Mouse (Mus musculus): ENCODE data around the gene Gtf3c2. TPM values are rescaled to one million over a fixed set of nuclear protein-coding genes. Genes with fewer than 3 reads are reported as not detected.

Gtf3c2 gene
- total RNA-seq, 2 experiments from 2014 or later: 57.4 to 66.3 TPM

DNA sequence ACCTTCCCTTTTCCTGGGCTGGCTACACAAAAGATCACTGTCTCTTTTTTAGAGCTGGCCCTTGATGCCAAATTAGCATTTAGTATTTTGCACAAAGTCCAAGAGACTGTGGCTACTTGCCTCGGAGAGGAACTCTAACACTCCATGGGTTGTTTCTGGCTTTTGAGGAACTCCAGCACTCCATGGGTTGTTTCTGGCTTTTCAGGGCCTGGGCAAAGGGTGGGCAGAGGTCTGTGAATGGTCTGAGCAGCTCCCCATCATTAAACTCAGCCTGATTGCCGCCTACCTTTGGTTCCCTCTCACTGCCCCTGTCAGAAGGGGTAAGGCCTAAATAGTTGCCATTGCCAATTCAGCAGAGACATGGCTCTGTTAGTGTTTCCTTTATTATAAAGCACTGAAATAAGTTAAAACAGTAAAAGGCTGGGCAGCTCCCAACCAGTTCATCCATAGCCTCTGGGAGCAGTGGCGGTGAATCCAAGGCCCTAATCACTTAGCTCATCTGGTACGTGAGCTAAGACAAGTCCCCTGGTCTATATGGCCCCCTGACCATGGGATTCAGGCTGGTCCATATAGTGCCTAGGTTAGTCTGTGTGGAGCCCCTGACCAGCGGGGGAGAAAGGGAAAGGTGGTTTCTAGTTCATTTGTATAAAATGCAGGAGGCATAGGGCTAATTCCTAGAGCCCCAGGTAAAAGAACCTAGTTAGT, 18.8 kb upstream of the Gtf3c2 start:
- no peak for DNase-seq (ENCODE audit: low spot score in 2 of 2)

DNA sequence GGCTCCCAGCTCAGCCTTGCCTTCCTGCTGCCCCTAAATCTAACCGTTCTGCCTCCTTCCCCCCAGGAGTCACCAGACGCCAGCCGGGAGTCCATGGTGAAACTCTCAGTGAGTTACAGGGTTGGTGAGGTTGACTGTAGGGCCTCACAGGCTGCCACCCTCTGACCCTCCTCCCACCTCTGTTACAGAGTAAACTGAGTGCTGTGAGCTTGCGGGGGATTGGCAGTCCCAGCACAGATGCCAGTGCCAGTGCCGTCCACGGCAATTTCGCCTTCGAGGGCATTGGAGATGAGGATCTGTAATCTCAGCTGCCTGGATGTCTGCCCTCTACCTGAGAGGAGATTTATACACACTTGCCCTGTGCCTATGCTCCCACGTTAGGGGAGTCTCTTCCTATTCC, 18.2 kb upstream of the Gtf3c2 start:
- DNase-seq (ENCODE audit: low spot score in 2 of 2): no peak

- DNase-seq (ENCODE audit: low spot score in 2 of 2): no peak
Observed at GRCm38 (mm10) chr5:31197072-31197471, 17.1 kb upstream of the Gtf3c2 start.

DNA sequence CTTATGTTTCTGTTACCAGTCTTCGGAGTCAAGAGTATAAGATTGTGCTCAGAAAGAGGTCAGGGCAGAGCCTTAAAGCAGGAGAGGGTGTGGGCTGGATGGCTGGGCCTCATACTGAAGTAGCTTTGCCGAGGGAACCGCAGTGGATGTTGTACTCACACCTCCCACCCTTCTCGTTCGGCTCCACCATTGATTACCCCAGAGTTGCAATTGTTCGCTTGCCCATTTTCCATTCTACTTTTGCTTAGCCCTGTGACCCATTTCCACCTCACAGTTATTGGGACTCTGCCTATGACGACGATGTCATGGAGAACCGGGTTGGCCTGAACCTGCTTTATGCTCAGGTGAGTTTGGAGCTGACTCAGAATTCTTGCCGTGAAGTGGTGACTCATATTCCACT, 16.3 kb upstream of the Gtf3c2 start:
- no peak for DNase-seq (ENCODE audit: low spot score in 2 of 2)

DNA sequence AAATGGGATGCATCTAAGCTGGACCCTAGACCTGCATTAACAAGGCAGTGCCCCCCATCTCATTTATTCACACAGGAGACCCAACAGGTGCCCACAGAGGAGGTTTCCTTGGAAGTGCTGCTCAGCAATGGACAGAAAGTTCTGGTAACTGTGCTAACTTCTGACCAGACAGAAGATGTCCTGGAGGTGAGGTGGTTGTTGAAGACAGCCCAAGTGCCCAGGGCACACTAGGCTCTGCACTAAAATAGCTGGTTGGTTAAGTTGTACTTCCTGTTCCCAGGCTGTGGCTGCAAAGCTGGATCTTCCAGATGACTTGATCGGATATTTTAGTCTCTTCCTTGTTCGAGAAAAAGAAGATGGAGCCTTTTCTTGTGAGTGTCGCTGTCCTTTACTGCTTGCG, 15.7 kb upstream of the Gtf3c2 start:
- no peak for DNase-seq (ENCODE audit: low spot score in 2 of 2)

DNA sequence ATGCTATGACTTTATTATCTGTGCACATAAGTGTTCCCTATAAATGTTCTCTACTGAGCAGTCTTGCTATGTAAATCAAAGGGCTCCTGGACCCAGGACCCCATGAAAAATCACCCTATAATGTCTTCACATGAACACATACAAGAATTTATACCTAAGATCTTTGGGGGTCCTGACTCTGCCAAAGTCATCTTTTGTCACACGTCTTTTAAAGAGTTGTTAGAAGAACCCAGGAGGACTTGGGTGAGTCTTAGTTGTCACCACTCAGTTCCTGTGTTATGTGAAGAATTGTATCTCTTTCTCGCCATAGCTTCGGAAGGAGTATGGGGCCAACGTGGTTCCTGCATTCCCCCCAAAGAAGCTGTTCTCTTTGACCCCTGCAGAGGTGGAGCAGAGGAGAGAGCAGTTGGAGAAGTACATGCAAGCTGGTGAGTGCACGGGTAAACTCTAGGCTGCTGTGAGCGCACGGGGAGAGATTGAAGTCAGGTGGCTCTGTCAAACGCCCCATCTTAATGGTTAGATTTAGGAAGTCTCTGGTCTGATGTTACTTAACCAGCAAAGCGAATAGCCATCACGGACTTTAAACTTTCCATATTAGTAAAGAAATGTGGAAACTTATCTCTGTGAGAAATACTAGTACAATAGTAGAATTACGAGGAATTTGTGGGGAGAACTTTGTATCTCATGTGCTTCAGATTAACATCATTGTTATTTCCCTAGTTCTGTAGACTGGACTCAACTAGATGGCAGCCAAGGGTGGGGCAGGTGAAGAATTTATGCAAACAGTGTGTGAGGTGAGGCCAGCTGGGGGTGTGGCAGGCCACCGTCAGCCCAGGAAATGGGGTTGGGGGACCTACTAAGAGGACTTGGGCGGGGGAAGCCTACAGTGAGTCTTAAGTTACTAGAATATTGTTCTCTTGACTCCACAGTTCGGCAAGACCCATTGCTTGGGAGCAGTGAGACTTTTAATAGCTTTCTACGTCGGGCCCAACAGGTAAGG, 14.8 kb upstream of the Gtf3c2 start:
- DNase-seq (ENCODE audit: low spot score in 2 of 2): no peak

DNA sequence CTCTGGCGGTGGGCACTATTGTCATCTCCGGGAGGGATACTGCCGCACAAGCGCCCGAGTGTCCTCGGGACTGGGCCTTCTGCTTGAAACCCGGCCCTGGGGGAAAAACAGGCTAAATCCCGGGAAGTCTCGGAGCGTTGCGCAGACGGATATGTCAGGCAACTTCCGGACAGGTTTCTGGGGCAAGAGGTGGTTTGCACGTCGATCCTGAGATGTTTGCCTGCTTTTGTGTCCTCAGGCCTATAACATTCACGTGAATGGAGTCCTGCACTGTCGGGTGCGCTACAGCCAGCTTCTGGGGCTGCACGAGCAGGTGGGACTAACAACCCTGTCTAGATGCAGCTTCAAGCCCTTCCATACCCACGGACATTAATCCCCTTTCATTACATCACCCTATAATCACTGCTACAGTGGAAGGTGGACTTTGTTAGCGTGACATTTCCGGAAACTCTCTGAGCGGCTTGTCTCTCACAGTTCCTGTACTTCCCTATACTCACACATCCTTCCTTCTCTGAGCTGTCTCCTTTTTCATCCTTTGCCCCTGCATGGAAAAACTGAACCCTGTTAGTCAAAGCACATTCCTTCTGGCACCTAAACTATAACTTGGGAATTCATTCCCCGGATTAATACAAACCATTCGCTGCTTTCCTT, 13.8 kb upstream of the Gtf3c2 start:
- no peak for DNase-seq (ENCODE audit: low spot score in 2 of 2)

DNA sequence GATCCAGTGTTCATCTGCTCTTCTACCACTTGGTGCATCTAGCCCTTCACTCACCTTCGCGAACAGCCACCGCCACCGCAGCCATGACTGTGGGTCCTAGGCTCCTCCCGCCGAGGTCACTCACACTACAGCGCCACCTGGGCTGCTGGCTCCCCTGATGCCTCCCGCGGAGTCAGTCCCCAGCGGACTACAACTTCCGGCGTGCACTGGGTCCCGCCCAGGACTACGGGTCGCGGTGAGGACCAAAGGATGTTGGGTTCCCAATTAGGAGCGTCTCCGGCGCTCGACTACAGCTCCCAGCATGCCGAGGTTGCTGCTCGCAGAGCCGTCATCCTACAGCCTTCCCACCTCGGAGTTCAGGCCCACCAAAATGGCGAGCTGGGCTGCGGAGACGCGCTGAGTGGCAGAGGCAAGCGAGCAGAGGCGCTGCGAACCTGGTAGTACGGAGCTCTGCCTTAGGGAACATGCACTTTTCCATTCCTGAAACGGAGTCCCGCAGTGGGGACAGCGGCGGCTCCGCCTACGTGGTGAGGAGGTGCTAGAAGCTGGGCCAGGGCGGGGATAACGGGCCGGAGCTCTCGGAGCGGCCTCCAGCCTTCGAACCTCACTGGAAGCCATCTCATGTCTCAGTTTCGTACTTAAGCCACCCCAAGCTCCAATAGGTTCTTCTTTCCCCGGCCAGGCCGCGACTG, 13.1 kb upstream of the Gtf3c2 start, which contains the start of the genes Snx17 and Eif2b4:
Gene Snx17 (plus strand): TSS at position 289 of the 692 bp plus-strand sequence.
Gene Eif2b4 (minus strand): TSS at position 492 of the 692 bp plus-strand sequence.
- DNase-seq (ENCODE audit: low spot score in 2 of 2): peak; percentile 99

DNA sequence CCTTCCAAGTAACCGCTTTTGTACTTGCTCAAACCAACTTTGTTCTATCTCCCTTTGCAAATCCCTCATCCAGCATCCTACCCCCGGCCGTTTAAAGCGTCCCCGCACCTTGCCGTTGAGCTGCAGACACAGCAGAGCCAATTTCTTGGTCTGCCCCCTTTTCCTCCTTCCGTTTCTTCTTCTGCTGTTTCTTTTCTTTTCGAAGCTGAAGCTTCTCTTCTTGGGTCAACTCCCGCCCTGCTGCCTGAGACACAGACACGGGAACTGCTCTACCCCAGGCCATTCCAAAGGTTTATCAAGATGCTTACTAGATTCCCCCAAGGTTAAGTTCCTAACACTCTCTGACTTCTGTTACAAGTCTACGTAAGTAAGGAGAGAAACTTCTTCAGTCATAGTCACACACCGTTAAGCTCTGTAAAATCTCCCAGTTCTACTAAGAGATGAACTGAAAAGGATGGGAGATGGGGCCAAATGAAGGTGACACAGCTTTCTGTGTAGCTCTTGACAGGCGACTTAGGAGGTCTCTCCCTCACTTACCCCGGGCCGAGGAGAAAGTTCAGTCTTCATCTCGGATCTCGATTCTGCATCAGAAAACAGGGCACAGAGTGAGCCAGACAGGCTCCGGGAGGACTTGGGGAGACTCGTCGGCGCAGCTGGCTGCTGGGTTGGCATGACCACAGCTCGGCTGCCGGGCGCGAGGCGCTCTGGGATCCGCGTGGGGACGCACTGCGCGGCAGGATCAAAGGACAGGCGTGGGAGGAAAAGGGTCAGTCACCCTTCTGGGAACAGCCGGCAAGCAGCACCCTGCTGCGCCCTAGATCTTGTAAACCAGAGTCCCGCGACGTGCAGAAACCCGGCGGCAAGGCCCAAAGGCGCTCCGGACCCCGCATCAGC, 12.3 kb upstream of the Gtf3c2 start:
- DNase-seq (ENCODE audit: low spot score in 2 of 2): no peak

GRCm38 (mm10) chr5:31190201-31190600, 10.3 kb upstream of the Gtf3c2 start:
- DNase-seq (ENCODE audit: low spot score in 2 of 2): no peak

GRCm38 (mm10) chr5:31188223-31188840, 8.4 kb upstream of the Gtf3c2 start:
- DNase-seq (ENCODE audit: low spot score in 2 of 2): no peak

DNA sequence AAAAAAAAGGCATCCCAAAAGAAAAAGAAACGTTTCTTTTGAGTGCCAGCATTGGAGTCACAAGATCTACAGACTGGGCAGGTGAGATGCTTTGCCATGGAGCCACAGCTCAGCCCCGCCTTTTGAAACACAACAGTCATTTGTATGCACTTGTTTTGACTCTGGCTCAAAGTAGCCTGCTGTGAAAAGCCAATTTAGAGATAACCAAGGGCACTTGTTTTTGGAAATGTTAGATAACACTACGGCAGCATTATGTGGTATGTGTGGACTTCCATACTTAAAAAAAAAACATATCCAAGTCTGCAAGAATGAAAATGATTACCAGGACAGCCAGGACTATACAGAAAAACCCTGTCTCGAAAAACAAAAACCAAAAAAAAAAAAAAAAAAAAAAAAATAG, 3.7 kb upstream of the Gtf3c2 start:
- DNase-seq (ENCODE audit: low spot score in 2 of 2): no peak

GRCm38 (mm10) chr5:31181183-31181770, 1.3 kb upstream of the Gtf3c2 start:
- DNase-seq (ENCODE audit: low spot score in 2 of 2): no peak

- DNase-seq (ENCODE audit: low spot score in 2 of 2): no peak
Observed at GRCm38 (mm10) chr5:31179301-31179765, 611 bp downstream of the Gtf3c2 start.

- no peak for DNase-seq (ENCODE audit: low spot score in 2 of 2)
Observed at GRCm38 (mm10) chr5:31168630-31169029, 11.3 kb downstream of the Gtf3c2 start.

DNA sequence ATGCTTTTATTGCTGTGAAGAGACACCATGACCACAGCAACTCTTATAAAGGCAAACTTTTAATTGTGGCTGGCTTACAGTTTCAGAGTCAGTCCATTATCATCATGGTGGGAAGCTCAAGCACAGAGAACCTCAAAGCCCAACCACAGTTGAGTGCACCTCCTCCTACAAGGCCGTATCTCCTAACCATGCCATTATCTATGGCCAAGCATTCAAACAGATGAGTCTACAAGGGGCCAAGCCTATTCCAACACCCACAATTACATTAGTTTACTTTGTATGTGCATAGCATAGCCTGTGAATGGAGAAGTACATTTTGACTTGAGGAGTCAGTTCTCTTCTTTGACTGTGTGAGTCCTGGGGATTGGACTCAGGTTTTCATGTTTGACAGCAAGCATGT, 15.1 kb downstream of the Gtf3c2 start:
- no peak for DNase-seq (ENCODE audit: low spot score in 2 of 2)

DNA sequence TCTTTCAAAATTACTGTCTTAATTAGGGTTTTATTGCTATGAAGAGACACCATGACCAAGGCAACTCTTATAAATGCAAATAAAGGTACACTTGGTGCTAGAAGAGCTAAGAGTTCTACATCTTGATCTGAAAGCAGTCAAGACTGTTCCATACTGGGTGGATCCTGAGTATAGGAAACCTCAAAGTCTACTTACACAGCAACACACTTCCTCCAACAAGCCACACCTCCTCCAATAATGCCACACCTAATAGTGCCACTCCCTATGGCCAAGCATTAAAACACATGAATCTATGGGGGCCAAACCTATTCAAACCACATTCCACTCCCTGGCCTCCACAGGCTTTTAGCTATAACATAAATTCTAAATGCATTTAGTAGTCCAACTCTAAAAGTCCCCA, 17.5 kb downstream of the Gtf3c2 start:
- DNase-seq (ENCODE audit: low spot score in 2 of 2): no peak

- peak; percentile 72 to 80 for DNase-seq (ENCODE audit: low spot score in 2 of 2)
Observed at GRCm38 (mm10) chr5:31154152-31154553, 25.8 kb downstream of the Gtf3c2 start, which contains the start of gene Mpv17. Gene Mpv17, minus strand, starts transcription at chr5:31154251.

Data from layer of hippocampus, postnatal 10 days (tissue).